Comparison of ENCODE assay signal across 9 mouse cellular contexts in genomic region chr15:78422046-78422956, GRCm38 (mm10). TPM values are rescaled to one million over a fixed set of nuclear protein-coding genes. Genes with fewer than 3 reads are reported as not detected.
A peak's percentile ranks its signal among the peaks of the same experiment; 100 is the strongest.
DNase-seq lines count a peak whose midpoint lies in the region; ATAC-seq and TF ChIP-seq lines count a peak whose summit lies in the region.
"Had no signal": no experiment of that assay in that cellular context is flagged by ENCODE, and none has a peak within 500 bp of the region (broad histone marks: within the 10 kb centered on the region; RNA-seq: fewer than 3 reads in every experiment).

No protein-coding gene starts in this region.

- in situ Hi-C loops in Patski (cut with MboI; ENCODE audit: low pct_unique_long_range_greater_than_20kb) = loop anchor here (5.0 kb wide), 2 partner anchors 55 to 165 kb away; no protein-coding TSS in a partner anchor

- 19% methylated on average over 16 of the region's 16 CpGs for WGBS in cerebellum, adult 2 months
- 19% methylated on average over 15 of the region's 16 CpGs for WGBS in hindbrain, postnatal 0 days

- POLR2A ChIA-PET in Patski (lab: Charles Lee) = interaction anchor here (0.8 to 1.0 kb wide), 3 partner anchors 17 to 68 kb away, joined by 3 to 7 read pairs (median 3); partner anchors contain the start of genes Mpst and Tst

- H3K27ac ChIP-seq in cerebellum, adult 2 months (ENCODE audit: insufficient read depth, low read length) = no peak overlapping the region
- H3K27ac ChIP-seq in hindbrain, postnatal 0 days = no peak overlapping the region

- DNase-seq in Patski (ENCODE audit: low read depth, low spot score) = peak; percentile 15
- DNase-seq in cerebellum, adult 2 months = peak; percentile 76 to 83
- DNase-seq in hindbrain, postnatal 0 days (ENCODE audit: low spot score) = peak; percentile 92
- peak; percentile 81 to 87 for DNase-seq in left cerebral cortex, postnatal 14 days (ENCODE audit: low spot score in 2 of 2)
- peak; percentile 84 for DNase-seq in mesoderm, embryonic 11.5 days (ENCODE audit: low read depth, low spot score)
- DNase-seq in right cerebral cortex, postnatal 36 days (ENCODE audit: low spot score in 2 of 2) = peak; percentile 68 to 69
- DNase-seq in urinary bladder, postnatal 25 days (ENCODE audit: low spot score) = peak; percentile 91

- H3K9ac ChIP-seq in hindbrain, postnatal 0 days (replicated peaks; ENCODE audit: low read length) = no peak overlapping the region

- no peaks in the 10 kb centered on the region for H3K9me3 ChIP-seq in hindbrain, postnatal 0 days (ENCODE audit: low read length)

- intact Hi-C loops in left cerebral cortex, postnatal 14 days (cut with DNase I) = loop anchor here (2.0 to 10.0 kb wide), 4 partner anchors 68 to 438 kb away; no protein-coding TSS in a partner anchor

- H3K36me3 ChIP-seq in hindbrain, postnatal 0 days (ENCODE audit: insufficient read depth, low read length) = no peaks in the 10 kb centered on the region

- no peak for TF ChIP-seq CTCF in Patski (IDR thresholded peaks at IDR 0.05)
- TF ChIP-seq CTCF in cerebellum, adult 2 months (IDR thresholded peaks at IDR 0.05; ENCODE audit: borderline replicate concordance, insufficient read depth, low read depth, low read length) = peak; percentile 83
- TF ChIP-seq CTCF in hindbrain, postnatal 0 days (IDR thresholded peaks at IDR 0.05; ENCODE audit: low read depth) = peak; percentile 95

- H3K27me3 ChIP-seq in Patski = no peaks in the 10 kb centered on the region
- H3K27me3 ChIP-seq in cerebellum, adult 2 months (ENCODE audit: control insufficient read depth, insufficient read depth, low read length) = no peaks in the 10 kb centered on the region
- H3K27me3 ChIP-seq in hindbrain, postnatal 0 days (ENCODE audit: insufficient read depth, low read length) = no peaks in the 10 kb centered on the region

- no peak overlapping the region for H3K4me3 ChIP-seq in cerebellum, adult 2 months (replicated peaks; ENCODE audit: insufficient read depth, low read depth, low read length)
- no peak overlapping the region for H3K4me3 ChIP-seq in hindbrain, postnatal 0 days (ENCODE audit: low read length)
- H3K4me3 ChIP-seq: megakaryocyte, embryonic 14.5 days had no signal

- H3K4me1 ChIP-seq in cerebellum, adult 2 months (ENCODE audit: control insufficient read depth, insufficient read depth, low read length) = no peaks in the 10 kb centered on the region
- 0 out of 2 replicates have a peak, but pooled peaks cover 3% of the 10 kb centered on the region for H3K4me1 ChIP-seq in hindbrain, postnatal 0 days (ENCODE audit: insufficient read depth, low read length)

- no peak for TF ChIP-seq POLR2A in cerebellum, adult 2 months (IDR thresholded peaks at IDR 0.05; ENCODE audit: borderline replicate concordance, insufficient read depth, low read length)

- peak overlapping the region; percentile 28; the same call in 1 of the 2 replicates for H3K4me2 ChIP-seq in hindbrain, postnatal 0 days (ENCODE audit: low read depth, low read length)

- CTCF ChIA-PET in Patski (lab: Charles Lee) = interaction anchor here (0.9 to 2.7 kb wide), 7 partner anchors 9 to 165 kb away, joined by 3 to 18 read pairs (median 4); no protein-coding TSS in a partner anchor

- peak; percentile 63 for ATAC-seq in Patski
- ATAC-seq in frontal cortex, adult (ENCODE audit: low TSS enrichment) = peak; percentile 89
- ATAC-seq in hindbrain, postnatal 0 days = peak; percentile 82

RNA-seq across cellular contexts. Expression of gene Kctd17, which starts 6.1 kb away (rescaled TPM):
- 157 TPM for polyA plus RNA-seq in Patski (2021)
- 316 and 321 TPM in 2 replicates for polyA plus RNA-seq in cerebellum, adult 2 months (2012; rRNA removed)
- 144 and 155 TPM in 2 replicates for total RNA-seq in hindbrain, postnatal 0 days (2014; rRNA removed)
- polyA plus RNA-seq in hindbrain, postnatal 0 days (2015; fragmentation: Nextera tagmentation; extraction: Ambion mirVana) = 144 and 161 TPM in 2 replicates
- 100 to 1,000 TPM; 288 to 291 TPM for total RNA-seq in left cerebral cortex, postnatal 14 days (2021)

RNA-seq across cellular contexts. Expression of gene Mpst, which starts 16.1 kb away (rescaled TPM):
- 61.9 TPM for polyA plus RNA-seq in Patski (2021)
- polyA plus RNA-seq in cerebellum, adult 2 months (2012; rRNA removed) = 67.2 and 68.4 TPM in 2 replicates
- 95.4 and 114 TPM in 2 replicates for total RNA-seq in hindbrain, postnatal 0 days (2014; rRNA removed)
- 3.7 and 5.3 TPM in 2 replicates for polyA plus RNA-seq in hindbrain, postnatal 0 days (2015; fragmentation: Nextera tagmentation; extraction: Ambion mirVana)
- total RNA-seq in left cerebral cortex, postnatal 14 days (2021) = 10 to 100 TPM; 39.0 to 47.2 TPM

RNA-seq across cellular contexts. Expression of gene Tst, which starts 16.6 kb away (rescaled TPM):
- polyA plus RNA-seq in Patski (2021) = 23.8 TPM
- 84.3 and 86.1 TPM in 2 replicates for polyA plus RNA-seq in cerebellum, adult 2 months (2012; rRNA removed)
- 75.1 and 79.9 TPM in 2 replicates for total RNA-seq in hindbrain, postnatal 0 days (2014; rRNA removed)
- 64.4 and 67.0 TPM in 2 replicates for polyA plus RNA-seq in hindbrain, postnatal 0 days (2015; fragmentation: Nextera tagmentation; extraction: Ambion mirVana)
- 10 to 100 TPM; 30.8 to 39.2 TPM for total RNA-seq in left cerebral cortex, postnatal 14 days (2021)

RNA-seq across cellular contexts. Expression of gene Tex33, which starts 26.6 kb away (rescaled TPM):
- polyA plus RNA-seq in Patski (2021) = not detected
- 0.13 TPM in 1 of 2 replicates, not detected in the other for polyA plus RNA-seq in cerebellum, adult 2 months (2012; rRNA removed)
- total RNA-seq in hindbrain, postnatal 0 days (2014; rRNA removed) = not detected in 2 replicates
- polyA plus RNA-seq in hindbrain, postnatal 0 days (2015; fragmentation: Nextera tagmentation; extraction: Ambion mirVana) = not detected in 2 replicates
- total RNA-seq in left cerebral cortex, postnatal 14 days (2021) = not detected

RNA-seq across cellular contexts. Expression of gene Tmprss6, which starts 46.1 kb away (rescaled TPM):
- polyA plus RNA-seq in Patski (2021) = 155 TPM
- polyA plus RNA-seq in cerebellum, adult 2 months (2012; rRNA removed) = 0.06 and 0.08 TPM in 2 replicates
- 0.25 and 0.42 TPM in 2 replicates for total RNA-seq in hindbrain, postnatal 0 days (2014; rRNA removed)
- polyA plus RNA-seq in hindbrain, postnatal 0 days (2015; fragmentation: Nextera tagmentation; extraction: Ambion mirVana) = 0.32 and 0.44 TPM in 2 replicates
- not detected for total RNA-seq in left cerebral cortex, postnatal 14 days (2021)

Comparison
In these comparisons a context has a peak if more than half of its experiments do, and no peak if none do; other contexts are left out.
1. DNase-seq: peak in every context shown above with its lines; median percentile 92 in hindbrain, postnatal 0 days; 91 in urinary bladder, postnatal 25 days; 84 in left cerebral cortex, postnatal 14 days; 84 in mesoderm, embryonic 11.5 days; 80 in cerebellum, adult 2 months; 68 in right cerebral cortex, postnatal 36 days; 15 in Patski.
2. RNA of gene Mpst, which starts 16.1 kb away (polyA plus RNA-seq): 67.2 to 68.4 TPM in cerebellum, adult 2 months and 61.9 TPM in Patski (single experiment); 3.7 to 5.3 TPM in hindbrain, postnatal 0 days; every median in the first group is over 10 times any median in the second.
3. Peak in every context shown above with its lines, with median percentiles within 50 percentile points of each other: ATAC-seq.